Mouse (Mus musculus) liver, embryonic 12.5 days (tissue): ENCODE data around the gene Zfp706. TPM values are rescaled to one million over a fixed set of nuclear protein-coding genes. Genes with fewer than 3 reads are reported as not detected.
A peak's percentile ranks its signal among the peaks of the same experiment; 100 is the strongest.

Experiments
- ATAC-seq: fragments of 200-750 bp; cut with Nextera tagmentation; 2 replicates; pipeline ENCODE4 v1.8.0; 2017; ENCODE audit warnings: moderate number of reproducible peaks, mild to moderate bottlenecking, moderate library complexity
- H3K27ac ChIP-seq: fragments of 300-500 bp; sonication (generic); 2 replicates; pipeline ENCODE4 v1.5.1; 2016; ENCODE audit warnings: mild to moderate bottlenecking
- H3K27me3 ChIP-seq: fragments of 300-500 bp; sonication (generic); replicated peaks from 2 replicates; pipeline ENCODE4 v1.6.1; 2016; ENCODE audit warnings: mild to moderate bottlenecking, moderate library complexity
- H3K36me3 ChIP-seq: fragments of 300-500 bp; sonication (generic); 2 replicates; pipeline ENCODE4 v1.6.1; 2016; ENCODE audit warnings: mild to moderate bottlenecking, moderate library complexity
- H3K4me1 ChIP-seq: fragments of 300-500 bp; sonication (generic); 2 replicates; pipeline ENCODE4 v1.6.1; 2016
- H3K4me2 ChIP-seq: fragments of 300-500 bp; sonication (generic); 2 replicates; pipeline ENCODE4 v1.6.1; 2016; ENCODE audit warnings: mild to moderate bottlenecking, moderate library complexity
- H3K4me3 ChIP-seq: fragments of 300-500 bp; sonication (generic); 2 replicates; pipeline ENCODE4 v1.5.1; 2016; ENCODE audit warnings: mild to moderate bottlenecking, moderate library complexity
- H3K9ac ChIP-seq: fragments of 300-500 bp; sonication (generic); 2 replicates; pipeline ENCODE4 v1.6.1; 2016; ENCODE audit warnings: mild to moderate bottlenecking, moderate library complexity
- H3K9me3 ChIP-seq: fragments of 300-500 bp; sonication (generic); replicated peaks from 2 replicates; pipeline ENCODE4 v1.6.1; 2016; ENCODE audit warnings: mild to moderate bottlenecking, moderate library complexity
- WGBS: fragments of 180-500 bp; shearing (Covaris S2); methylation state at CpG from one replicate; pipeline ENCODE4 v1.1.7; 2016; ENCODE audit not compliant: insufficient replicate concordance; 5-methylcytosine and 5-hydroxymethylcytosine counted together
- polyA plus RNA-seq: library from polyadenylated mRNA; unstranded; fragments of >200 nt; fragmentation: Nextera tagmentation; extraction: Ambion mirVana; gene quantifications from 2 replicates; pipeline ENCODE4 v1.2.1, GENCODE M21; 2016

Zfp706 gene
- polyA plus RNA-seq, 1 experiment from 2014 or later, result 318 TPM

GRCm38 (mm10) chr15:36960010-36960875, 47.3 kb downstream of the Zfp706 start:
- 0 out of 2 replicates have a peak overlapping the region, but pooled peaks have one; percentile 10 for H3K4me2 ChIP-seq
- peak; percentile 82 for ATAC-seq
- H3K4me1 ChIP-seq, result peaks cover 14% of the 10 kb centered on the region
- no peaks in the 10 kb centered on the region for H3K9me3 ChIP-seq
- WGBS, result 55% methylated on average over 17 of the region's 17 CpGs
- H3K27me3 ChIP-seq, result peaks cover 6% of the 10 kb centered on the region
- H3K27ac ChIP-seq, result no peak overlapping the region
- H3K36me3 ChIP-seq, result no peaks in the 10 kb centered on the region
- no peak overlapping the region for H3K9ac ChIP-seq
- no peak overlapping the region for H3K4me3 ChIP-seq

GRCm38 (mm10) chr15:36956221-36956620, 51.4 kb downstream of the Zfp706 start:
- WGBS, result 57% methylated on average over 3 of the region's 3 CpGs
- Histone ChIP-seq H3K9ac (no peak overlapping the region), H3K9me3 (no peaks in the 10 kb centered on the region), H3K4me2 (no peak overlapping the region), H3K27me3 (peaks cover 25% of the 10 kb centered on the region), H3K36me3 (no peaks in the 10 kb centered on the region), H3K27ac (no peak overlapping the region), H3K4me3 (no peak overlapping the region), H3K4me1 (peaks cover 14% of the 10 kb centered on the region)
- no peak for ATAC-seq

- Histone ChIP-seq H3K27me3 (peaks cover 19% of the 10 kb centered on the region), H3K4me1 (no peaks in the 10 kb centered on the region), H3K27ac (no peak overlapping the region), H3K9me3 (no peaks in the 10 kb centered on the region), H3K4me2 (no peak overlapping the region), H3K36me3 (no peaks in the 10 kb centered on the region), H3K4me3 (no peak overlapping the region), H3K9ac (no peak overlapping the region)
- ATAC-seq, result no peak
- WGBS, result 79% methylated on average over 2 of the region's 2 CpGs
These were observed 57.3 kb downstream of the Zfp706 start for GRCm38 (mm10) chr15:36950258-36950657.

- 75% methylated on average over 22 of the region's 22 CpGs for WGBS
- Histone ChIP-seq H3K9ac (no peak overlapping the region), H3K27ac (no peak overlapping the region), H3K27me3 (peaks cover 7% of the 10 kb centered on the region; the same call in 1 of the 2 replicates), H3K4me1 (no peaks in the 10 kb centered on the region), H3K36me3 (no peaks in the 10 kb centered on the region), H3K9me3 (no peaks in the 10 kb centered on the region), H3K4me2 (no peak overlapping the region), H3K4me3 (no peak overlapping the region)
- ATAC-seq, result no peak
These were observed 58.6 kb downstream of the Zfp706 start for GRCm38 (mm10) chr15:36948866-36949546.
